Mouse (Mus musculus): ENCODE results near the gene Pappa. TPM values are rescaled to one million over a fixed set of nuclear protein-coding genes. Genes with fewer than 3 reads are reported as not detected.

Gene Pappa
- polyA plus RNA-seq, 1 experiment = not detected

GRCm38 (mm10) chr4:65238540-65238998 lies 114.6 kb downstream of the Pappa start:
- no peak overlapping the region for H3K27ac ChIP-seq (ENCODE audit: insufficient read depth, low read depth, low read length)
- WGBS = 57% methylated on average over 8 of the region's 8 CpGs
- H3K4me3 ChIP-seq (ENCODE audit: insufficient read depth, low read depth, low read length) = no peak overlapping the region
- no peak for TF ChIP-seq POLR2A (IDR thresholded peaks at IDR 0.05; ENCODE audit: insufficient read depth, low read depth, low read length)
- TF ChIP-seq CTCF (IDR thresholded peaks at IDR 0.05; ENCODE audit: insufficient read depth, low read depth, low read length) = no peak
- peaks cover 8% of the 10 kb centered on the region for H3K4me1 ChIP-seq (ENCODE audit: control insufficient read depth, insufficient read depth, low read length)

- no peak overlapping the region for H3K4me3 ChIP-seq (ENCODE audit: insufficient read depth, low read depth, low read length)
- H3K27ac ChIP-seq (ENCODE audit: insufficient read depth, low read depth, low read length) = peak overlapping the region; percentile 63; the same call in 1 of the 2 replicates
- H3K4me1 ChIP-seq (ENCODE audit: control insufficient read depth, insufficient read depth, low read length) = peaks cover 8% of the 10 kb centered on the region
- no peak for TF ChIP-seq POLR2A (IDR thresholded peaks at IDR 0.05; ENCODE audit: insufficient read depth, low read depth, low read length)
- TF ChIP-seq CTCF (IDR thresholded peaks at IDR 0.05; ENCODE audit: insufficient read depth, low read depth, low read length) = no peak
- WGBS = 20% methylated on average over 3 of the region's 3 CpGs
Observed at GRCm38 (mm10) chr4:65242434-65242931, 118.5 kb downstream of the Pappa start.

GRCm38 (mm10) chr4:65243245-65243644 lies 119.3 kb downstream of the Pappa start:
- Histone ChIP-seq H3K4me3 (ENCODE audit: insufficient read depth, low read depth, low read length) (no peak overlapping the region), H3K27ac (ENCODE audit: insufficient read depth, low read depth, low read length) (peak overlapping the region; percentile 69), H3K4me1 (ENCODE audit: control insufficient read depth, insufficient read depth, low read length) (peaks cover 8% of the 10 kb centered on the region)
- TF ChIP-seq CTCF (IDR thresholded peaks at IDR 0.05; ENCODE audit: insufficient read depth, low read depth, low read length) (no peak), POLR2A (IDR thresholded peaks at IDR 0.05; ENCODE audit: insufficient read depth, low read depth, low read length) (no peak)
- WGBS = 25% methylated on average over 2 of the region's 2 CpGs

GRCm38 (mm10) chr4:65245015-65245414 lies 121.0 kb downstream of the Pappa start:
- 87% methylated on average over 4 of the region's 4 CpGs for WGBS
- no peak for TF ChIP-seq CTCF (IDR thresholded peaks at IDR 0.05; ENCODE audit: insufficient read depth, low read depth, low read length)
- no peak for TF ChIP-seq POLR2A (IDR thresholded peaks at IDR 0.05; ENCODE audit: insufficient read depth, low read depth, low read length)
- H3K27ac ChIP-seq (ENCODE audit: insufficient read depth, low read depth, low read length) = no peak overlapping the region
- H3K4me3 ChIP-seq (ENCODE audit: insufficient read depth, low read depth, low read length) = no peak overlapping the region
- H3K4me1 ChIP-seq (ENCODE audit: control insufficient read depth, insufficient read depth, low read length) = peaks cover 8% of the 10 kb centered on the region

GRCm38 (mm10) chr4:65245440-65245839 lies 121.5 kb downstream of the Pappa start:
- peaks cover 8% of the 10 kb centered on the region for H3K4me1 ChIP-seq (ENCODE audit: control insufficient read depth, insufficient read depth, low read length)
- no peak overlapping the region for H3K4me3 ChIP-seq (ENCODE audit: insufficient read depth, low read depth, low read length)
- no peak for TF ChIP-seq POLR2A (IDR thresholded peaks at IDR 0.05; ENCODE audit: insufficient read depth, low read depth, low read length)
- no peak for TF ChIP-seq CTCF (IDR thresholded peaks at IDR 0.05; ENCODE audit: insufficient read depth, low read depth, low read length)
- no peak overlapping the region for H3K27ac ChIP-seq (ENCODE audit: insufficient read depth, low read depth, low read length)
- 76% methylated on average over 3 of the region's 3 CpGs for WGBS

GRCm38 (mm10) chr4:65252193-65252592 lies 128.2 kb downstream of the Pappa start:
- Histone ChIP-seq H3K4me3 (ENCODE audit: insufficient read depth, low read depth, low read length) (no peak overlapping the region), H3K4me1 (ENCODE audit: control insufficient read depth, insufficient read depth, low read length) (no peaks in the 10 kb centered on the region), H3K27ac (ENCODE audit: insufficient read depth, low read depth, low read length) (no peak overlapping the region)
- 21% methylated on average over 8 of the region's 8 CpGs for WGBS
- TF ChIP-seq CTCF (IDR thresholded peaks at IDR 0.05; ENCODE audit: insufficient read depth, low read depth, low read length) (no peak), POLR2A (IDR thresholded peaks at IDR 0.05; ENCODE audit: insufficient read depth, low read depth, low read length) (no peak)

- Histone ChIP-seq H3K4me1 (ENCODE audit: control insufficient read depth, insufficient read depth, low read length) (no peaks in the 10 kb centered on the region), H3K27ac (ENCODE audit: insufficient read depth, low read depth, low read length) (no peak overlapping the region), H3K4me3 (ENCODE audit: insufficient read depth, low read depth, low read length) (no peak overlapping the region)
- TF ChIP-seq POLR2A (IDR thresholded peaks at IDR 0.05; ENCODE audit: insufficient read depth, low read depth, low read length) (no peak), CTCF (IDR thresholded peaks at IDR 0.05; ENCODE audit: insufficient read depth, low read depth, low read length) (no peak)
- 93% methylated on average over 1 of the region's 1 CpGs for WGBS
Observed at GRCm38 (mm10) chr4:65254073-65254472, 130.1 kb downstream of the Pappa start.

GRCm38 (mm10) chr4:65267066-65267465 lies 143.1 kb downstream of the Pappa start:
- 72% methylated on average over 2 of the region's 2 CpGs for WGBS
- Histone ChIP-seq H3K27ac (ENCODE audit: insufficient read depth, low read depth, low read length) (no peak overlapping the region), H3K4me3 (ENCODE audit: insufficient read depth, low read depth, low read length) (no peak overlapping the region), H3K4me1 (ENCODE audit: control insufficient read depth, insufficient read depth, low read length) (0 out of 2 replicates have a peak, but pooled peaks cover 2% of the 10 kb centered on the region)
- TF ChIP-seq POLR2A (IDR thresholded peaks at IDR 0.05; ENCODE audit: insufficient read depth, low read depth, low read length) (no peak), CTCF (IDR thresholded peaks at IDR 0.05; ENCODE audit: insufficient read depth, low read depth, low read length) (no peak)

- H3K4me1 ChIP-seq (ENCODE audit: control insufficient read depth, insufficient read depth, low read length) = 0 out of 2 replicates have a peak, but pooled peaks cover 2% of the 10 kb centered on the region
- no peak for TF ChIP-seq POLR2A (IDR thresholded peaks at IDR 0.05; ENCODE audit: insufficient read depth, low read depth, low read length)
- no peak overlapping the region for H3K27ac ChIP-seq (ENCODE audit: insufficient read depth, low read depth, low read length)
- H3K4me3 ChIP-seq (ENCODE audit: insufficient read depth, low read depth, low read length) = no peak overlapping the region
- 81% methylated on average over 2 of the region's 2 CpGs for WGBS
Observed at GRCm38 (mm10) chr4:65269996-65270395, 146.0 kb downstream of the Pappa start.
